In the genomic region with DNA sequence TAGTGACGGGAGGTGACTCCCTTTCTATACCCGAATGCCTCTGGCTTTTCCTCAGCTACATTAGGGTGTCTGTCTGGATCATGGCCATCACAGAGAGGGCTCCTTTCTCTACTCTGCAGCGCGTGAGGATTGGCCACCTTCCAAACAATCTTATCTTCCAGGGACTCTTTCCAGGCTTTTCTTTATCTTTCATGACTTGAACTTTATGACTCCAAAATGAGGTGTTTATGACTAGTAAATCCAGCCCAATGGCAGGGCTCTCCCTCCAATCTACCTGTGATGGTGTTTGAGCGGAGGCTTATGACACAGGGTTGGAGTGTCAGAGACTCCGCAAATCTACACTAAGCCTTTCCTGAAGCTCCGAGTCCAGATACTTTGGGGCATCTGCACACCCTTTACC, we compare ENCODE assay signal across 23 mouse cellular contexts. TPM values are rescaled to one million over a fixed set of nuclear protein-coding genes. Genes with fewer than 3 reads are reported as not detected.
DNase-seq lines count a peak whose midpoint lies in the region; ATAC-seq and TF ChIP-seq lines count a peak whose summit lies in the region.
"Had no signal": no experiment of that assay in that cellular context is flagged by ENCODE, and none has a peak within 500 bp of the region (broad histone marks: within the 10 kb centered on the region; RNA-seq: fewer than 3 reads in every experiment).

No protein-coding gene starts in this region.

- no peaks in the 10 kb centered on the region for H3K36me3 ChIP-seq in forebrain, embryonic 11.5 days (ENCODE audit: control insufficient read depth, insufficient read depth, low read length)
- no peaks in the 10 kb centered on the region for H3K36me3 ChIP-seq in forebrain, embryonic 14.5 days (ENCODE audit: control insufficient read depth, insufficient read depth, low read length)
- H3K36me3 ChIP-seq in lung, embryonic 14.5 days (ENCODE audit: insufficient read depth), result peaks cover 8% of the 10 kb centered on the region; the same call in 1 of the 2 replicates
- peaks cover 8% of the 10 kb centered on the region for H3K36me3 ChIP-seq in lung, postnatal 0 days (ENCODE audit: insufficient read depth, low read length)
- H3K36me3 ChIP-seq in intestine, postnatal 0 days (ENCODE audit: control insufficient read depth, insufficient read depth), result peaks cover 23% of the 10 kb centered on the region; the same call in 1 of the 2 replicates
- peaks cover 12% of the 10 kb centered on the region; the same call in 1 of the 2 replicates for H3K36me3 ChIP-seq in neural tube, embryonic 15.5 days
- H3K36me3 ChIP-seq: embryonic facial prominence, embryonic 15.5 days; forebrain, embryonic 12.5 days; hindbrain, embryonic 12.5 days had no signal

- H3K4me2 ChIP-seq in forebrain, embryonic 11.5 days (ENCODE audit: low read depth, low read length, severe bottlenecking), result no peak overlapping the region
- no peak overlapping the region for H3K4me2 ChIP-seq in forebrain, embryonic 14.5 days (ENCODE audit: low read length)
- H3K4me2 ChIP-seq in lung, embryonic 14.5 days, result no peak overlapping the region
- no peak overlapping the region for H3K4me2 ChIP-seq in lung, postnatal 0 days (replicated peaks; ENCODE audit: low read depth, low read length)
- peak overlapping the region; percentile 40; the same call in 1 of the 2 replicates for H3K4me2 ChIP-seq in intestine, postnatal 0 days (replicated peaks; ENCODE audit: low read depth)
- no peak overlapping the region for H3K4me2 ChIP-seq in neural tube, embryonic 15.5 days
- H3K4me2 ChIP-seq: embryonic facial prominence, embryonic 12.5 days; embryonic facial prominence, embryonic 15.5 days; forebrain, embryonic 12.5 days; heart, embryonic 12.5 days; hindbrain, embryonic 12.5 days had no signal

- no peak for TF ChIP-seq EP300 in lung, postnatal 0 days (IDR thresholded peaks at IDR 0.05)

- no peaks in the 10 kb centered on the region for H3K27me3 ChIP-seq in forebrain, embryonic 11.5 days (ENCODE audit: control insufficient read depth, insufficient read depth, low read length)
- no peaks in the 10 kb centered on the region for H3K27me3 ChIP-seq in forebrain, embryonic 14.5 days (replicated peaks; ENCODE audit: control insufficient read depth, insufficient read depth, low read length)
- no peaks in the 10 kb centered on the region for H3K27me3 ChIP-seq in lung, embryonic 14.5 days (ENCODE audit: insufficient read depth, low read length)
- no peaks in the 10 kb centered on the region for H3K27me3 ChIP-seq in lung, postnatal 0 days (replicated peaks; ENCODE audit: insufficient read depth, low read length)
- H3K27me3 ChIP-seq in intestine, postnatal 0 days (replicated peaks; ENCODE audit: control insufficient read depth, insufficient read depth, low read length), result no peaks in the 10 kb centered on the region
- no peaks in the 10 kb centered on the region for H3K27me3 ChIP-seq in neural tube, embryonic 15.5 days (replicated peaks)
- H3K27me3 ChIP-seq: embryonic facial prominence, embryonic 12.5 days; embryonic facial prominence, embryonic 15.5 days; forebrain, embryonic 12.5 days; heart, embryonic 12.5 days; hindbrain, embryonic 12.5 days; Patski had no signal

- H3K27ac ChIP-seq in forebrain, embryonic 11.5 days (ENCODE audit: low read depth, low read length), result no peak overlapping the region
- H3K27ac ChIP-seq in forebrain, embryonic 14.5 days (ENCODE audit: low read depth, low read length), result no peak overlapping the region
- no peak overlapping the region for H3K27ac ChIP-seq in lung, embryonic 14.5 days (ENCODE audit: low read depth)
- H3K27ac ChIP-seq in lung, postnatal 0 days (ENCODE audit: low read length), result no peak overlapping the region
- H3K27ac ChIP-seq in intestine, postnatal 0 days (ENCODE audit: low read depth, low read length), result no peak overlapping the region
- H3K27ac ChIP-seq in neural tube, embryonic 15.5 days (replicated peaks), result no peak overlapping the region
- H3K27ac ChIP-seq: embryonic facial prominence, embryonic 12.5 days; embryonic facial prominence, embryonic 15.5 days; forebrain, embryonic 12.5 days; hindbrain, embryonic 12.5 days had no signal

- no peaks in the 10 kb centered on the region for H3K4me1 ChIP-seq in forebrain, embryonic 11.5 days (replicated peaks; ENCODE audit: control insufficient read depth, insufficient read depth, low read length)
- H3K4me1 ChIP-seq in forebrain, embryonic 14.5 days (ENCODE audit: control insufficient read depth, insufficient read depth, low read length), result no peaks in the 10 kb centered on the region
- no peaks in the 10 kb centered on the region for H3K4me1 ChIP-seq in lung, embryonic 14.5 days (ENCODE audit: insufficient read depth)
- H3K4me1 ChIP-seq in lung, postnatal 0 days (ENCODE audit: insufficient read depth, low read depth, low read length), result no peaks in the 10 kb centered on the region
- H3K4me1 ChIP-seq in intestine, postnatal 0 days (replicated peaks; ENCODE audit: control insufficient read depth, insufficient read depth, low read length), result no peaks in the 10 kb centered on the region
- H3K4me1 ChIP-seq in neural tube, embryonic 15.5 days, result no peaks in the 10 kb centered on the region
- H3K4me1 ChIP-seq: embryonic facial prominence, embryonic 12.5 days; embryonic facial prominence, embryonic 15.5 days; forebrain, embryonic 12.5 days; hindbrain, embryonic 12.5 days had no signal

- no peak overlapping the region for H3K9ac ChIP-seq in forebrain, embryonic 11.5 days (ENCODE audit: low read length)
- no peak overlapping the region for H3K9ac ChIP-seq in forebrain, embryonic 14.5 days (ENCODE audit: low read length)
- no peak overlapping the region for H3K9ac ChIP-seq in lung, embryonic 14.5 days
- no peak overlapping the region for H3K9ac ChIP-seq in lung, postnatal 0 days (replicated peaks; ENCODE audit: low read depth)
- H3K9ac ChIP-seq in intestine, postnatal 0 days (ENCODE audit: low read depth, low read length), result no peak overlapping the region
- H3K9ac ChIP-seq in neural tube, embryonic 15.5 days (replicated peaks), result no peak overlapping the region
- H3K9ac ChIP-seq: embryonic facial prominence, embryonic 12.5 days; embryonic facial prominence, embryonic 15.5 days; forebrain, embryonic 12.5 days; heart, embryonic 12.5 days; hindbrain, embryonic 12.5 days had no signal

- WGBS in forebrain, embryonic 11.5 days, result 94% methylated on average over 7 of the region's 7 CpGs
- WGBS in forebrain, embryonic 14.5 days, result 81% methylated on average over 7 of the region's 7 CpGs
- 54% methylated on average over 7 of the region's 7 CpGs for WGBS in lung, embryonic 14.5 days
- WGBS in lung, postnatal 0 days, result 52% methylated on average over 7 of the region's 7 CpGs
- WGBS in intestine, postnatal 0 days, result 46% methylated on average over 7 of the region's 7 CpGs
- WGBS in neural tube, embryonic 15.5 days, result 77% methylated on average over 7 of the region's 7 CpGs

- TF ChIP-seq CTCF in lung, embryonic 14.5 days (IDR thresholded peaks at IDR 0.05; ENCODE audit: low read depth), result no peak
- TF ChIP-seq CTCF in lung, postnatal 0 days (IDR thresholded peaks at IDR 0.05), result no peak
- no peak for TF ChIP-seq CTCF in intestine, postnatal 0 days (IDR thresholded peaks at IDR 0.05; ENCODE audit: low read depth)

- no peak for ATAC-seq in forebrain, embryonic 11.5 days (replicated peaks; ENCODE audit: low FRiP score)
- no peak for ATAC-seq in forebrain, embryonic 14.5 days
- ATAC-seq in lung, embryonic 14.5 days (ENCODE audit: insufficient read depth), result peak; percentile 21
- ATAC-seq in lung, postnatal 0 days, result no peak
- peak; percentile 43; the same call in 1 of the 2 replicates for ATAC-seq in intestine, postnatal 0 days
- ATAC-seq in neural tube, embryonic 15.5 days (ENCODE audit: low FRiP score), result no peak
- ATAC-seq: forebrain, embryonic 16.5 days; hindbrain, embryonic 16.5 days; Patski had no signal

- H3K4me3 ChIP-seq in forebrain, embryonic 11.5 days (ENCODE audit: low read depth, low read length), result no peak overlapping the region
- no peak overlapping the region for H3K4me3 ChIP-seq in forebrain, embryonic 14.5 days (ENCODE audit: low read depth, low read length)
- no peak overlapping the region for H3K4me3 ChIP-seq in lung, embryonic 14.5 days (ENCODE audit: low read depth, low read length)
- H3K4me3 ChIP-seq in lung, postnatal 0 days (ENCODE audit: low read depth, low read length), result no peak overlapping the region
- H3K4me3 ChIP-seq in intestine, postnatal 0 days (ENCODE audit: low read depth, low read length), result no peak overlapping the region
- H3K4me3 ChIP-seq in neural tube, embryonic 15.5 days (replicated peaks), result no peak overlapping the region
- H3K4me3 ChIP-seq: embryonic facial prominence, embryonic 12.5 days; embryonic facial prominence, embryonic 15.5 days; forebrain, embryonic 12.5 days; heart, embryonic 12.5 days; hindbrain, embryonic 12.5 days had no signal

- no peaks in the 10 kb centered on the region for H3K9me3 ChIP-seq in forebrain, embryonic 11.5 days (ENCODE audit: control insufficient read depth, low read length)
- no peaks in the 10 kb centered on the region for H3K9me3 ChIP-seq in forebrain, embryonic 14.5 days (replicated peaks; ENCODE audit: control insufficient read depth, low read length)
- no peaks in the 10 kb centered on the region; the same call in 1 of the 2 replicates for H3K9me3 ChIP-seq in lung, embryonic 14.5 days (ENCODE audit: low read depth, low read length)
- H3K9me3 ChIP-seq in lung, postnatal 0 days (ENCODE audit: low read length), result no peaks in the 10 kb centered on the region
- H3K9me3 ChIP-seq in intestine, postnatal 0 days (ENCODE audit: control insufficient read depth), result no peaks in the 10 kb centered on the region
- H3K9me3 ChIP-seq in neural tube, embryonic 15.5 days (replicated peaks), result no peaks in the 10 kb centered on the region
- H3K9me3 ChIP-seq: embryonic facial prominence, embryonic 12.5 days; embryonic facial prominence, embryonic 15.5 days; forebrain, embryonic 12.5 days; heart, embryonic 12.5 days had no signal

- peak; percentile 18 for DNase-seq in forebrain, embryonic 11.5 days (ENCODE audit: low spot score)
- no peak for DNase-seq in forebrain, embryonic 14.5 days (ENCODE audit: low spot score)
- peak; percentile 34 for DNase-seq in lung, embryonic 14.5 days
- DNase-seq in lung, postnatal 0 days (ENCODE audit: low spot score), result no peak
- no peak for DNase-seq in spleen, postnatal 10 days (ENCODE audit: low spot score in 2 of 2)
- DNase-seq: adrenal gland, postnatal 10 days; cerebellum, adult 11 months; cerebellum, adult 2 months; cerebellum, adult 9-11 months; cerebellum, postnatal 25 days; gastrocnemius, postnatal 10 days; gastrocnemius, postnatal 36 days; heart, postnatal 14 days had no signal

RNA-seq across cellular contexts. Expression of gene Slc15a1, which starts 36.2 kb away (rescaled TPM):
- polyA plus RNA-seq in forebrain, embryonic 11.5 days (2014; fragmentation: Nextera tagmentation; extraction: Ambion mirVana), result not detected in 2 replicates
- not detected in 2 replicates for polyA plus RNA-seq in forebrain, embryonic 14.5 days (2014; fragmentation: Nextera tagmentation; extraction: Ambion mirVana)
- polyA plus RNA-seq in lung, embryonic 14.5 days (2014; fragmentation: Nextera tagmentation; extraction: Ambion mirVana), result 0.13 and 0.14 TPM in 2 replicates
- 0.98 and 1.5 TPM in 2 replicates for polyA plus RNA-seq in lung, postnatal 0 days (2015; fragmentation: Nextera tagmentation; extraction: Ambion mirVana)
- 37.8 and 41.3 TPM in 2 replicates for polyA plus RNA-seq in intestine, postnatal 0 days (2015; fragmentation: Nextera tagmentation; extraction: Ambion mirVana)
- polyA plus RNA-seq in neural tube, embryonic 15.5 days (2015; fragmentation: Nextera tagmentation; extraction: Ambion mirVana), result 0.70 TPM in 1 of 2 replicates, not detected in the other
- polyA plus RNA-seq: cerebellum, adult 2 months; forebrain, embryonic 12.5 days; forebrain, embryonic 16.5 days; heart, embryonic 12.5 days had no signal

Comparison
In these comparisons a context has a peak if more than half of its experiments do, and no peak if none do; other contexts are left out.
1. ATAC-seq: peak in lung, embryonic 14.5 days (single experiment) and intestine, postnatal 0 days (single experiment); none in forebrain, embryonic 11.5 days (single experiment), forebrain, embryonic 14.5 days (single experiment), lung, postnatal 0 days (single experiment) and neural tube, embryonic 15.5 days (single experiment).
2. DNase-seq: peak in forebrain, embryonic 11.5 days (single experiment) and lung, embryonic 14.5 days (single experiment); none in forebrain, embryonic 14.5 days (single experiment), lung, postnatal 0 days (single experiment) and spleen, postnatal 10 days (0 of 2).
3. RNA of gene Slc15a1, which starts 36.2 kb away (polyA plus RNA-seq): 37.8 to 41.3 TPM in intestine, postnatal 0 days; 0.98 to 1.5 TPM in lung, postnatal 0 days, 0.13 to 0.14 TPM in lung, embryonic 14.5 days, not detected in forebrain, embryonic 14.5 days, 0.70 TPM in neural tube, embryonic 15.5 days and not detected in forebrain, embryonic 11.5 days; every median in the first group is over 10 times any median in the second.